Mouse (Mus musculus) B cell, adult 67 days (primary cell): ENCODE measurements around the gene Olfr1042. TPM values are rescaled to one million over a fixed set of nuclear protein-coding genes. Genes with fewer than 3 reads are reported as not detected.

Experiments used
- total RNA-seq, 2 experiments: library from RNA; stranded (reverse); gene quantifications; 4 replicates each; pipeline ENCODE4 v1.2.4; 2023

The Olfr1042 gene
- not detected for total RNA-seq

GRCm38 (mm10) chr2:86161738-86162137 lies at the start of gene Olfr1042:
Olfr1042 (minus strand) TSS chr2:86161838.

GRCm38 (mm10) chr2:86202909-86203308 lies 41.3 kb upstream of the Olfr1042 start, which contains the start of gene Olfr1045:
Olfr1045 (minus strand) TSS chr2:86203009.

GRCm38 (mm10) chr2:86185583-86185982 lies 23.9 kb upstream of the Olfr1042 start, which contains the start of gene Olfr52:
Olfr52 (minus strand) TSS chr2:86185683.

GRCm38 (mm10) chr2:86177720-86178119 lies 16.1 kb upstream of the Olfr1042 start, which contains the start of gene Olfr1044:
Olfr1044 (minus strand) TSS chr2:86177820.

GRCm38 (mm10) chr2:86167422-86167821 lies 5.8 kb upstream of the Olfr1042 start, which contains the start of gene Olfr1043:
Olfr1043 (minus strand) TSS chr2:86167522.

GRCm38 (mm10) chr2:86146632-86147031 lies 15.0 kb downstream of the Olfr1042 start, which contains the start of gene Olfr1040:
Olfr1040 (minus strand) TSS chr2:86146732.

GRCm38 (mm10) chr2:86135828-86136227 lies 25.8 kb downstream of the Olfr1042 start, which contains the start of gene Olfr1039:
Olfr1039 (minus strand) TSS chr2:86135928.

Other genes with a start within 250 kb of the Olfr1042 start
- not detected for gene Olfr1025-ps1, start 246.6 kb downstream of the Olfr1042 start, total RNA-seq
- gene Olfr1026, start 240.3 kb downstream of the Olfr1042 start, total RNA-seq: not detected
- gene Olfr1028, start 211.4 kb downstream of the Olfr1042 start, total RNA-seq: not detected
- not detected for gene Olfr1029, start 187.9 kb downstream of the Olfr1042 start, total RNA-seq
- not detected for gene Olfr1030, start 182.6 kb downstream of the Olfr1042 start, total RNA-seq
- gene Olfr1031, start 171.5 kb downstream of the Olfr1042 start, total RNA-seq: not detected
- not detected for gene Olfr1032, start 156.3 kb downstream of the Olfr1042 start, total RNA-seq
- gene Olfr1033, start 141.2 kb downstream of the Olfr1042 start, total RNA-seq: not detected
- not detected for gene Olfr1034, start 116.0 kb downstream of the Olfr1042 start, total RNA-seq
- gene Olfr1036, start 87.8 kb downstream of the Olfr1042 start, total RNA-seq: not detected
- not detected for gene Olfr1037, start 74.5 kb downstream of the Olfr1042 start, total RNA-seq
- not detected for gene Olfr1039, start 25.9 kb downstream of the Olfr1042 start, total RNA-seq
- not detected for gene Olfr1040, start 15.1 kb downstream of the Olfr1042 start, total RNA-seq
- not detected for gene Olfr1043, start 5.7 kb upstream of the Olfr1042 start, total RNA-seq
- not detected for gene Olfr1044, start 16.0 kb upstream of the Olfr1042 start, total RNA-seq
- gene Olfr52, start 23.8 kb upstream of the Olfr1042 start, total RNA-seq: not detected
- gene Olfr1045, start 41.2 kb upstream of the Olfr1042 start, total RNA-seq: not detected
- gene Olfr1046, start 57.5 kb upstream of the Olfr1042 start, total RNA-seq: not detected
- not detected for gene Olfr1047, start 69.6 kb upstream of the Olfr1042 start, total RNA-seq
- gene Olfr1048, start 78.5 kb upstream of the Olfr1042 start, total RNA-seq: not detected
- not detected for gene Olfr1049, start 96.5 kb upstream of the Olfr1042 start, total RNA-seq
- gene Olfr1051, start 117.2 kb upstream of the Olfr1042 start, total RNA-seq: not detected
- gene Olfr1052, start 130.6 kb upstream of the Olfr1042 start, total RNA-seq: not detected
- not detected for gene Olfr1053, start 153.4 kb upstream of the Olfr1042 start, total RNA-seq
- not detected for gene Olfr1054, start 173.6 kb upstream of the Olfr1042 start, total RNA-seq
- not detected for gene Olfr1055, start 188.4 kb upstream of the Olfr1042 start, total RNA-seq
- not detected for gene Olfr1056, start 200.6 kb upstream of the Olfr1042 start, total RNA-seq
- gene Olfr1057, start 216.6 kb upstream of the Olfr1042 start, total RNA-seq: not detected
- not detected for gene Olfr1058, start 226.7 kb upstream of the Olfr1042 start, total RNA-seq